Mouse (Mus musculus) ES-E14 (cell line): ENCODE measurements around the gene Ppp1r26. TPM values are rescaled to one million over a fixed set of nuclear protein-coding genes. Genes with fewer than 3 reads are reported as not detected.

Source experiments
- DNase-seq: peaks from one replicate; pipeline ENCODE4 v3.0.0-alpha.2; 2013; ENCODE audit warnings: low read depth, low spot score
- H3K27ac ChIP-seq: 2 replicates; pipeline ENCODE4 v1.5.1; 2012; ENCODE audit warnings: low read depth, mild to moderate bottlenecking, low read length, moderate library complexity, mixed read lengths; ENCODE audit not compliant: poor library complexity, insufficient read depth, severe bottlenecking
- H3K36me3 ChIP-seq: 2 replicates; pipeline ENCODE4 v1.6.1; 2012; ENCODE audit warnings: mild to moderate bottlenecking, low read length, moderate library complexity, mixed read lengths; ENCODE audit not compliant: control insufficient read depth, poor library complexity, insufficient read depth, severe bottlenecking
- H3K4me1 ChIP-seq, 2 experiments: fragments of 150-350 bp in 1 of 2; sonication (generic) in 1 of 2; 2 replicates each; pipeline ENCODE4 v1.6.1; 2012; ENCODE audit warnings: low read length in 2 of 2, mild to moderate bottlenecking in 1 of 2, mixed read lengths in 1 of 2; ENCODE audit not compliant: control insufficient read depth in 2 of 2, insufficient read depth in 2 of 2, poor library complexity in 1 of 2
- H3K4me3 ChIP-seq, 2 experiments: fragments of 150-350 bp in 1 of 2; sonication (generic) in 1 of 2; 2 replicates each; pipeline ENCODE4 v1.5.1; 2012; ENCODE audit warnings: low read length in 2 of 2, low read depth in 1 of 2, mild to moderate bottlenecking in 1 of 2, mixed read lengths in 1 of 2; ENCODE audit not compliant: insufficient read depth in 1 of 2, poor library complexity in 1 of 2, severe bottlenecking in 1 of 2
- H3K9ac ChIP-seq: 2 replicates; pipeline ENCODE4 v1.6.1; 2012; ENCODE audit warnings: low read depth, mild to moderate bottlenecking, low read length, mixed read lengths; ENCODE audit not compliant: poor library complexity, insufficient read depth, severe bottlenecking
- H3K9me3 ChIP-seq: fragments of 150-350 bp; sonication (generic); 2 replicates; pipeline ENCODE4 v1.6.1; 2012; ENCODE audit warnings: low read depth, mild to moderate bottlenecking, low read length; ENCODE audit not compliant: control insufficient read depth, insufficient read depth
- CHD2 ChIP-seq: IDR thresholded peaks from 2 replicates; pipeline ENCODE4 v1.6.1; 2014; ENCODE audit warnings: mild to moderate bottlenecking, low read depth, low read length, inconsistent platforms
- HCFC1 ChIP-seq: IDR thresholded peaks from 2 replicates; pipeline ENCODE4 v1.6.1; 2012; ENCODE audit warnings: low read length, inconsistent platforms, borderline replicate concordance; ENCODE audit not compliant: insufficient read depth
- MAFK ChIP-seq: IDR thresholded peaks from 2 replicates; pipeline ENCODE4 v1.6.1; 2014; ENCODE audit warnings: mild to moderate bottlenecking, low read depth, low read length, inconsistent platforms; ENCODE audit not compliant: insufficient read depth
- ZC3H11A ChIP-seq: IDR thresholded peaks from 2 replicates; pipeline ENCODE4 v1.6.1; 2012; ENCODE audit warnings: low read depth, mild to moderate bottlenecking, inconsistent platforms, low read length, borderline replicate concordance
- ZNF384 ChIP-seq: IDR thresholded peaks from 2 replicates; pipeline ENCODE4 v1.6.1; 2012; ENCODE audit warnings: low read depth, low read length, inconsistent platforms
- in situ Hi-C, 2 experiments: fragments of 600-800 bp; cut with MboI; formaldehyde crosslinking; loops; one replicate each; pipeline ENCODE4 v1.15.1; 2025; ENCODE audit warnings: low sequenced_read_pairs in 2 of 2, inconsistent platforms in 1 of 2; ENCODE audit not compliant: unreplicated experiment in 2 of 2
- total RNA-seq: library from RNA; depleted of rRNA; stranded (reverse); fragments of 300-350 nt; gene quantifications from 2 replicates; pipeline ENCODE4 v1.2.3, GENCODE M21; 2012

Gene Ppp1r26
- total RNA-seq, 1 experiment = 2.5 TPM

DNA sequence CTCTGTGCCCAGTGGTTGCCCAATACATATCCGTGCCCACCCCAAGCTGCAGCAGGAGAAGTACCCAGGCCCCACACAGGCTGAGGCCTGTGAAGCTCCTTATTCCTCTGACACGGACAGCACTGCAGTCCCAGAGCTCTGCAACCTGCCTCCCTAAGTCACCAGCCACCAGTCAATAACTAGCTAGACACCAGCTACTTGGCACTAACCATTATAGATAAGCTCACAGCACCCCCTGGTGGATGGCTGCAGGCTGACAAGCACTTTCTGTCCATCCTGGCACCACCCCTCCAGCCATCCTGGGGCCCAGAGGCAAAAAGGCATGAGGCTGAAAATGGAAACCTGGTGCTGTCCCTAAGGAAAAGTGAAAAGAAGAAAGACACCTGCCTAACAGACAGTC is 28.6 kb upstream of the Ppp1r26 start:
- in situ Hi-C loops = loop anchor here (10.0 to 25.0 kb wide), 4 partner anchors 213 to 643 kb away; no protein-coding TSS in a partner anchor
- no peaks in the 10 kb centered on the region for H3K9me3 ChIP-seq
- no peak overlapping the region for H3K4me3 ChIP-seq
- no peak overlapping the region for H3K27ac ChIP-seq
- DNase-seq = peak; percentile 65
- no peaks in the 10 kb centered on the region for H3K36me3 ChIP-seq
- peak; percentile 78; the same call in 1 of the 2 replicates for TF ChIP-seq ZC3H11A
- TF ChIP-seq MAFK = no peak
- no peak overlapping the region for H3K9ac ChIP-seq
- no peaks in the 10 kb centered on the region for H3K4me1 ChIP-seq

DNA sequence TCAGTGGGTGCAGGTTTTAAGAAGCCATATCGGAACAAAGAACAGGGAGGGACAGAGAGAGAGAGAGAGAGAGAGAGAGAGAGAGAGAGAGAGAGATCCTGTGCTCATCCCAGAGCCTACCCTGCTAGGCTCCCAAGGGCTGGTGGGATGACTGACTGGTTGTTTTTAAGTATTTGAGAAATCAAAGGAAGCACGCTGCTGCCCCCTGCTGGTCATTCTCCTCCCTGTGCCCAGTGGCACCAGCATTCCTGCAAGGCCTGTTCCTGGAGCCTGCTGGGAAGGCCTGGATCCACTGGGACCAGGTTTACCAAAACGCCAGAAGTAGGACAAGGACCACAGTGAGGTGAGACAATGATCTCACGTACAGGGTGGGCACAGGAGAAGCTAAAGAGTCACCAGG is 26.7 kb upstream of the Ppp1r26 start:
- DNase-seq = peak; percentile 91
- in situ Hi-C loops = loop anchor here (10.0 to 25.0 kb wide), 4 partner anchors 215 to 645 kb away; no protein-coding TSS in a partner anchor
- H3K4me3 ChIP-seq = no peak overlapping the region
- no peak overlapping the region for H3K27ac ChIP-seq
- no peaks in the 10 kb centered on the region for H3K9me3 ChIP-seq
- H3K36me3 ChIP-seq = no peaks in the 10 kb centered on the region
- no peaks in the 10 kb centered on the region for H3K4me1 ChIP-seq
- no peak for TF ChIP-seq HCFC1
- TF ChIP-seq ZC3H11A = peak; percentile 78; the same call in 1 of the 2 replicates
- 0 out of 2 replicates have a peak, but pooled peaks have one; percentile 19 for TF ChIP-seq ZNF384
- no peak overlapping the region for H3K9ac ChIP-seq

DNA sequence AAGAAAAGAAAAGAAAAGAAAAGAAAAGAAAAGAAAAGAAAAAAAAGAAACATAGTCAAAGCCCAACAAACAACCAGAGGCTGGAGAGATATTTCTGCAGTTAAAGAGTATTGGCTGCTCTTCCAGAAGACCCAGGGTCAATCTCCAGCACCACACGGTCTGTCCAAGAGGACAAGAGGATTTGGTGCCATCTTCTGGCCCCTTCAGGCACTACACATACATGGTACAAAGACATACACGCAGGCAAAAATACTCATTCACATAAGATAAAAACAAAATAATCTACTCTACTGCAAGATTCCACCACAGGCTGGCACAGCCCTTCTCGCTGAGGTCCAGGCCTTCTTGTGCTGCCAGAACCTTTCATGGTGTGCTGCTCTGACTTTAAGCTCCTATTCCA is 23.4 kb upstream of the Ppp1r26 start:
- peak; percentile 65 for DNase-seq

DNA sequence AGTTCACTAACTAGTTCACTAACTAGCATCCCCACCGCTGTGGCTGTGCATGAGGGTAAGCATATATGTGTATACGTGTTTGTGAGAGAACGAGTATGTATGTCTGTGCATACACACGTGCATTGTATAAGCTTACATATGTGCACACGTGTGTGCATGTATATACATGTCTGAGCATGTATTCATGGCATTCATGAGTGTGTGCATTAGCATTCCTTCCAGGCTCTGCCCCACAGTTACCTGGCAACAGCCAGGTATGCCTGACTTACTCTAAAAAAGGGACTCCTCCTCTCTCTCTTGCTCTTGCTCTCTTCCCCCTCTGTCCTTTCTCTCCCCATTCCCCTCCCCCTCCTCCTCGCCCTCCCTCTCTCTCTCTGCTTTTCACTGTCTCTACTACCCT is 19.4 kb upstream of the Ppp1r26 start:
- no peak for DNase-seq
- 0 out of 2 replicates have a peak, but pooled peaks cover 2% of the 10 kb centered on the region for H3K9me3 ChIP-seq
- TF ChIP-seq HCFC1 (no peak), MAFK (no peak), ZNF384 (no peak), CHD2 (no peak), ZC3H11A (no peak)
- H3K27ac ChIP-seq = no peak overlapping the region
- H3K36me3 ChIP-seq = no peaks in the 10 kb centered on the region
- no peaks in the 10 kb centered on the region for H3K4me1 ChIP-seq
- no peak overlapping the region for H3K9ac ChIP-seq
- in situ Hi-C loops = no loop called here
- no peak overlapping the region for H3K4me3 ChIP-seq

More for the DNA sequence above, 23.4 kb upstream of the Ppp1r26 start:
- Histone ChIP-seq H3K4me3 (no peak overlapping the region), H3K36me3 (no peaks in the 10 kb centered on the region), H3K27ac (no peak overlapping the region), H3K9ac (no peak overlapping the region), H3K4me1 (no peaks in the 10 kb centered on the region), H3K9me3 (no peaks in the 10 kb centered on the region)
- TF ChIP-seq HCFC1 (no peak), ZNF384 (no peak), MAFK (no peak), CHD2 (no peak), ZC3H11A (peak; percentile 57; the same call in 1 of the 2 replicates)
- in situ Hi-C loops = loop anchor here (25.0 kb wide), 2 partner anchors 486 to 636 kb away; no protein-coding TSS in a partner anchor

DNA sequence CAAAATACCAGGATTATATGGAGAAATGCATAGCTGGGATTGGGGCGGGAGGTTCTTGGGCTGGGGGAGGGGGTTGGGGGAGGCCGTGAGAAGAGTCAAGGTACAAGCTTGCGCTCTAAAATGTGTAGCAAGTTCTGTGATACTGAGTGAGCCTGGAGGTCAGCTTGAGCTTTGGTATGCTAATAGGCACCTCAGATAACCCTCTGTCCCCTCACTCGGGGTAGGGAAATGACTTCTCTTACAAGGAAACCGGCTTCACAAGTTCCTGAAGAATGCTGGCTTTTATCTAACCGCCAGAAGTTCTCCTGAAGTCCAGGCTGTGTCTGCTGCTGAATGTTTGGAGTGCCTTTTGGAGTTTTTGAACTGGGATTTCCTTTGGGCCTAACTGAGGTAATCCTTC is 15.8 kb upstream of the Ppp1r26 start:
- Histone ChIP-seq H3K4me3 (no peak overlapping the region), H3K27ac (no peak overlapping the region), H3K9ac (no peak overlapping the region), H3K9me3 (0 out of 2 replicates have a peak, but pooled peaks cover 2% of the 10 kb centered on the region), H3K36me3 (no peaks in the 10 kb centered on the region), H3K4me1 (peaks cover 0 to 4% of the 10 kb centered on the region in 2 experiments; a peak in 1 of 4 replicates)
- DNase-seq = no peak
- in situ Hi-C loops = no loop called here
- no peak for TF ChIP-seq CHD2
